Mouse (Mus musculus): Measurements from ENCODE around the gene 1110017D15Rik.

- TF ChIP-seq CTCF (IDR thresholded peaks at IDR 0.05; ENCODE audit: low read depth) (no peak), EP300 (IDR thresholded peaks at IDR 0.05; ENCODE audit: low read depth) (no peak)
Observed at GRCm38 (mm10) chr4:41471384-41471689, 45.8 kb downstream of the 1110017D15Rik start.

Data from liver, embryonic 14.5 days (tissue).